Mouse (Mus musculus): ENCODE measurements around the gene Syne3. TPM values are rescaled to one million over a fixed set of nuclear protein-coding genes. Genes with fewer than 3 reads are reported as not detected.
A peak's percentile ranks its signal among the peaks of the same experiment; 100 is the strongest.

The Syne3 gene
- total RNA-seq, 2 experiments from 2014 or later = 4.1 to 4.7 TPM

DNA sequence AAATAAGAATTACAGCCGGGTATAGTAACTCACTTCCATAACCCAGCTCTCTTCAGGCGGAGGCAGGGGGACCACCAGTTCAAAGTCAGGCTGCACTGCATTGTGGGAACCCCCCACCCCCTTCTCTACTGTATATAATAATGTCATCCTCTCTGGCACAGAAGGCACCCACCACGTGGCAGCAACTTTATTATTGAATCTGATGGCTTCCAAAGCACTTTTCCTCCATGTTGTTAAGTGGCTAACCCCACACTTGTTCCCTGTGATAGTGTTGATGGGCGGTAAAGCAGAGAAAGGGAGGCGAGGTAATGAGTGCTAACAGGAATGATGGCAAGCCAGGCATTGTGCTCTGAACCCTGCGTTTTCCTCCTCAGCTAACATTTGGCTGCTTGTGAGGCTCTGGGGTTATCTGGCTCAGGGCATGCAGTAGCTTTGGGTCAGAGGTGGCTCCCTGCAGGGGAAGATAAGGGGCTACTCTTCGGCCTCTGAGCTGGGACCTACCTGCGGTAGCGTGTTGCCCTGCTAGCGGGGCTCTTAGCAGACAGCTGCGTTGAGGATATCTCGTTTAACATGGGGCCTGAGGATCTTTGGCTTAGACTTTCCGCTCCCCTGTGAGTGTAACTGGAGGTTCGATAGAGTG lies 24.6 kb upstream of the Syne3 start:
- Histone ChIP-seq H3K4me3 (peak overlapping the region; percentile 78), H3K27ac (peak overlapping the region; percentile 95; the same call in 1 of the 2 replicates)
- intact Hi-C loops (cut with DNase I) = no loop called here
- no peak for DNase-seq
- no peak for TF ChIP-seq CTCF (IDR thresholded peaks at IDR 0.05)

DNA sequence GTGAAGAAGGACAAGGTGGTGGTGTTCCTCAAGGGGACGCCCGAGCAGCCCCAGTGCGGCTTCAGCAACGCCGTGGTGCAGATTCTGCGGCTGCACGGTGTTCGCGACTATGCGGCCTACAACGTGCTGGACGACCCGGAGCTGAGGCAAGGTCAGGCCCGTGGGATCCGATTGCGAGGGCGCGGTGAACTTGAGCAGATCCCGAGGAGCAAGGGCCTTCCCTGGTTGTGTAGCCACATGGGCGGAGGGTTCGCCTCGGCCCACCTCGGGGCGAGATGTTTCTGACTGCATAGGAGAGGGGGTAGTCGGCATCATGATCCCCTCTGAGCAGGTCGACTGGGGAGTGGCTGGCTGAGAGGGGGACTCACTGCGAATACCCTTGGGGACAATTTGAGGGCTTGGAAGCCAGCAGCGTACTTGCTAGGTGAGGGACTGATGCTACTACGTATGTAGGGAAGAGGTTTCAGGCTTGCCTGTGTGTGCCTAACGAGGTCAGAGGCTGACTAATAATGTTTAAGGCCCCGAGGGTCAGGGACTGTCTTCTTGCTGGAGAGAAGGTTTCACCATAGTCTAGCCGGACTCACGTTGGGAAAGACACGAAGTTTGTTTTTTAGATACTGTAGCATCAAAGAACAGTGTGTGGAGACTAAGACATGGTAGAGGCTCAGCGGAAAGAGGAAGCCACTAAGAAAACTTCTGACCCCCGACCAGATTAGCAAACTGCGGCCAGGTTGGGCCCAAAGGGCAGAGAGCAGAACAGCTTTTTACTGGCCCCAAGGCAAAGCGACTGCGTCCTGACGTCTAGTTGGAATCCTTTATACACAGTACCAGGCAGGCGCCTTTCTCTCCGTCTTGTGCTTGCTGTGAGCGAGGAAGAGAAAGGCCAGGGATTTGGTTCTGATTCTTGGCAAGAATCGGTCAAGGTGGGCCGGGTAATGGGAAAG lies 23.5 kb upstream of the Syne3 start:
- no peak; the same call in 1 of the 2 replicates for TF ChIP-seq CTCF (IDR thresholded peaks at IDR 0.05)
- Histone ChIP-seq H3K4me3 (peak overlapping the region; percentile 78), H3K27ac (peak overlapping the region; percentile 95)
- DNase-seq = no peak
- intact Hi-C loops (cut with DNase I) = no loop called here

DNA sequence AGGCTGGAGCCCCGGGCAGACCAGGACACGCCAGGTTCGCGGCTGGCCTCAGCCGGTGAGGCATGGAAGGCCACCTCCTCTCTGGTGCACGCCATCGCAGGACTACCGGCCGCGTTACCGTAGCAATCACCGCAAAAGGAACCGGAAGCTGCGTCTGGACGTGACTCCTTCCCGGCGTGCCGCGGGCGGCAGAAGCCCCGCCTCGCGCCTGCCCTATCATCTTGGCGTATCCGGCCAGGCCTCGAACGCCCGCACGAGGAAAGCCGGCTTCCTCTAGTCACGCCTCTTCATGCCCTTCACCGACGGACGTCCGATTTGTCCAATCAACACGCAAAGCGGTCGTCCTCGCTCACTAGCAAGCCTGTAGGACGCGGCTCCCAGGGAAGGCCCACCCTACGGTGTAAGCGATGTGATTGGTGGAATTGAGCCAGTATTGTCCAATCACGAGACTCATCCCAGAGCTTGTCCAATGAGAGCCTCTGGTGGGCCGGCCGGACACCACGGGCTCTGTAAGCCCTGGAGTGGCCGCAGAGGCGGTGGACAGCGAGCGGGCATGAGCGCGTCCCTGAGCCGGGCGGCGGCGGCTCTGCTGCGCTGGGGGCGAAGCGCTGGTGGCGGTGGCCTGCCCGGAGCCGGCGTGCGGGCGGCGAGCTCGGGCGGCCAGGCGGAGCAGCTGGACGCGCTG lies 22.7 kb upstream of the Syne3 start, which contains the start of gene Glrx5:
Glrx5 (plus strand) TSS at position 542 of the 685 bp plus-strand sequence.
- intact Hi-C loops (cut with DNase I) = no loop called here
- DNase-seq = peak; percentile 99
- peak within 1 kb of the TSS; percentile 91 for H3K4me3 ChIP-seq
- TF ChIP-seq CTCF (IDR thresholded peaks at IDR 0.05) = no peak
- peak within 1 kb of the TSS; percentile 95 for H3K27ac ChIP-seq

DNA sequence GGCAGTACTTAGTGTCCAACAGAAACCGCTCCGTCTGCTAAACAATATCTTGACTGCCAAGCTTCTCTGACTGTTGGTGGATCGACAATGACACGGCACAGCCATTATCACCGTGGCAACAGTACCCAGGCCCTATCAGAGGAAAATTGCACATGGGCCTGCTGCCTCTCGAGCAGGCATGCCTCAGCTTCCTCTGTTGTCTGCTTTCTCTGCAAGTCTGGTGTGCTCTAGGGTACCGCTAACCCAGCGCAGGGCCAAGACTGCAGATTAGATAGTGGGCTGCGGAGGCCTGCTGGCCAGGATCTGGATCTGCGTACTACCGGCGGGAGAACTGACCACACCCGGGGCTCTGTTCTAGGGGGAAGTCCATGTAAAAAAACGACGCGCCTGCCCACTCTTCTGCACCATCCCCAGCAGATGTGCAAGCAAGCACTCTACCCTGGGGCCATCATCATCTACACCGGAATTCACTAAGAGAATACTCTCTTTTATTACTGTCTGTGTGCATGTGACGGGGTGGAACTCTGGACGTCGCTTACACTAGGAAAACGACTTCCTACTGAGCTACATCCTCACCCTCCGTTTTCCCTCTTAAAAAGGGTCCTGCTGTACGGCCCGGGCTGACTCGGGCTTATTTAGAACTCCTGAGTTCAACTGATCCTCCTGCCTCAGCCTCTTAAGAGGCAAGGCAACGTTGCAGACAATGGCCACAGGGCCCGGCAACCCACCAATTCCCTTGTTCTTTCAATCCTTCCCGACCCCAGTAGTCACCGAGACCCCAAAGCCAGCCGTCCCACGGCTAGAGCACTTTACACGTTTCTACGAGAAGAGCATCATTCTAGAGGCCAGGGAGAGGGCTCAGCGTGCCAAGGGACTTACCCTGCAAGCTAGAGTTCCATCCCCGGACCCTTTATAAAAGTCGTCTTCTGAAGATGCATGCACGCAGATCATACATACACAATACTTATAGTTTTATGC lies 21.8 kb upstream of the Syne3 start:
- peak overlapping the region; percentile 91 for H3K4me3 ChIP-seq
- no peak for TF ChIP-seq CTCF (IDR thresholded peaks at IDR 0.05)
- intact Hi-C loops (cut with DNase I) = no loop called here
- no peak for DNase-seq
- H3K27ac ChIP-seq = peak overlapping the region; percentile 95

DNA sequence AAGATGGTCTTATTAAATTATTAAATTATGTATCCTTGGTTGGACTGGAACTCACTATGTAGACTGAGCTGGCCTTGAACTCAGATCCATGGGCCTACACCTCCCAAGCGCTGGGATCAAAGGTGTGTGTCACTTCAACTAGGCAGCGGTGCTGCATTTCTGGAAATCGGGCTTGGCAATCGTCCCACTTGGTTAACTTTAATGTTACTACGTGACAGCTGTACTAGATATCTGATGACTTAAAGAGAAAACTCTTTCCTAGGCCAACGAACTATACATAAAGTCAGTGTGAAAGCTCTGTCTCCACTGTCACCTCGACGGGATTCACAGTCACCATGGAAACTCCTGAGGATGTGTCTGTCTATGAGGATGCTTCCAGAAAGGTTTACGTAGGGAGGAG lies 20.3 kb upstream of the Syne3 start:
- DNase-seq = no peak
- no peak for TF ChIP-seq CTCF (IDR thresholded peaks at IDR 0.05)
- Histone ChIP-seq H3K27ac (no peak overlapping the region), H3K4me3 (no peak overlapping the region)
- intact Hi-C loops (cut with DNase I) = loop anchor here (10.0 kb wide), 1 partner anchor 195 kb away; no protein-coding TSS in a partner anchor

DNA sequence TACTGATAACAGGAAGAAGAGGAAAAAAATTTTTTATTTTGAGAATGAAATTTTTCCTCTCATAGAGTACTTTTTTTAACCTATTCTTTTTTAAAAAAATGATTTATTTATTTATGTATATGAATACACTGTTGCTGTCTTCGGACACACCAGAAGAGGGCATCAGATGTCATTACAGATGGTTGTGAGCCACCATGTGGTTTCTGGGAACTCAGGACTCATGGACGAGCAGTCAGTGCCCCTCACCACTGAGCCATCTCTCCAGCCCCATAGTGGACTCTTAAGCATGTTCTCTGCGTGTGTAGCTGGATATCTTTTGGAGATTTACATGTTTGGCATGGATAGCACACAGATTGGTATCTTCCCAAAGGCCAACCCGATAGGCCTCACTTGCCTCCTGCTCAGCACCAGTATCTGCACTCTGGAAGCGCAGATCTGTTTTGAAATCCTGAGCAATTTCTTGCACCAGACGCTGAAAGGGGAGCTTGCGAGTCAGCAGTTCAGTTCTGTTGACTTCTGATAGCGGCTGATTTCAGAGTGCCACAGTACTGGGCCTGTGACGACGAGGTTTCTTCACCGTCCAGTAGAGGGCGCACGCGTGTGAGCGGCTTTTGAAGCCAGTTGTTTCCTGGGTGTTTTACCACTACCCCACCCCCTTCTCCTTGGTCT lies 17.8 kb upstream of the Syne3 start:
- intact Hi-C loops (cut with DNase I) = loop anchor here (10.0 kb wide), 1 partner anchor 193 kb away; no protein-coding TSS in a partner anchor
- H3K27ac ChIP-seq = peak overlapping the region; percentile 82
- peak; percentile 88 for DNase-seq
- peak overlapping the region; percentile 43 for H3K4me3 ChIP-seq
- peak; percentile 79 for TF ChIP-seq CTCF (IDR thresholded peaks at IDR 0.05)

DNA sequence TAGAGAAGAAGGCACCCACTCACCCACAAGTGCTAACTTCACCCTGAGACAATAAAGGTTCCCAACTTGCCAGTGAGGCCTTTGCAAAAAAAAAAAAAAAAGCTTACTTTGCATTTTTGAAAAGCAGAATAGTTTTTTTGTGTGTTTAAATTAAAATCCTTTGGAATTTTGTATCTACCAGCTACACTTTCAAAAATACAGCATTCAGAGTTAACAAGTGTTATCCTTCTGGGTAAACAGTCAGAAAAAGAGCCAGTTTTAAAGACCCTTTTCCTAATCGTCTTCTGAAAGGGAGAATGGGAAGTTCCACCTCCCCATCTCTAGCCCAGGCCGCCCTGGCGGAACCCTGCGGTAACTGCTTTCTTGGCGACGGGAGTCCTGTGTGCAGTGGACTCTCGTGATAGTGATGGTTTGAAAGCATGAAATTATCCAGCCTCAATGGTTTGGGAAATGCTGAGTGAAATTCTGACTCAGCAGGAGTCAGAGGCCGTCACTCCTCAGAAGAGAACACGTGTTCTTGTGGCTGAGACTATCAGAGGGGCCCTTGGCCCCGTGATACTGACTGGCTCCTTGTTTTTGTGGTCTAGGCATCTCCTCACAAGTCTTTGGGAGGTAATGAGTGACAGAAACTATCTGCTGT lies 16.5 kb upstream of the Syne3 start:
- intact Hi-C loops (cut with DNase I) = loop anchor here (1.0 to 10.0 kb wide), 2 partner anchors 74 to 191 kb away; no protein-coding TSS in a partner anchor
- Histone ChIP-seq H3K27ac (no peak overlapping the region), H3K4me3 (no peak overlapping the region)
- no peak for TF ChIP-seq CTCF (IDR thresholded peaks at IDR 0.05)
- no peak for DNase-seq

DNA sequence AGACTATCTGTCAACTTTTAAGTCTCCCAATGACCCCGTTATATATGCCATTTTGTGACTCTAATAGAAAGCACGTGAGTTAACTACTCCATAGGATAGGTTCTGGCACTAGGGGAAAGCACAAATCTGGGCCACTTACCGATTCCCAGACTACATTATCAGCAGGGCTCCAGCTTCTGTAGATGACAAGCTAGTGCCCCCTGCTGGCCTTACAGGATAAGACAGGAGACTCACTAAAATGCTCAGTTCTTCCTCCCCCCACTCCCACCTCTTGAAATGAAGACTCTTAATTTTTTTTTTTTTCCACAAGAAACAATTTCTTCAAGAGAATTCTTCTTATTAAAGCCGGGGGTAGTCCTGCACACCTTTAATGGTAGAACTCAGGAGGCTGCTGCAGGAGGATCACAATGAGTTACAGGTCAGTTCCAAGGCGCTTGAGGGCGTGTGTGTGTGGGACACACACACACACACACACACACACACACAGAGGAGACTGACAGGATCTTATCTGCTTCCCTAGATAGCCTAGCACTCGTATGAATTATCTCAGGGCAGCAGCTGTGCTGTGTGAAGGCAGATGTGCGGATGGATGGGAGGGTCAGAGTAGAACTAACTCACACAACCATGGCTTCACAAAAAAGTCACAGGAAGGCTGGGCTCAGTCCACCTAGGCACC lies 15.8 kb upstream of the Syne3 start:
- DNase-seq = peak; percentile 73
- peak; percentile 87 for TF ChIP-seq CTCF (IDR thresholded peaks at IDR 0.05)
- H3K27ac ChIP-seq = no peak overlapping the region
- intact Hi-C loops (cut with DNase I) = loop anchor here (1.0 to 10.0 kb wide), 2 partner anchors 73 to 191 kb away; no protein-coding TSS in a partner anchor
- H3K4me3 ChIP-seq = no peak overlapping the region

DNA sequence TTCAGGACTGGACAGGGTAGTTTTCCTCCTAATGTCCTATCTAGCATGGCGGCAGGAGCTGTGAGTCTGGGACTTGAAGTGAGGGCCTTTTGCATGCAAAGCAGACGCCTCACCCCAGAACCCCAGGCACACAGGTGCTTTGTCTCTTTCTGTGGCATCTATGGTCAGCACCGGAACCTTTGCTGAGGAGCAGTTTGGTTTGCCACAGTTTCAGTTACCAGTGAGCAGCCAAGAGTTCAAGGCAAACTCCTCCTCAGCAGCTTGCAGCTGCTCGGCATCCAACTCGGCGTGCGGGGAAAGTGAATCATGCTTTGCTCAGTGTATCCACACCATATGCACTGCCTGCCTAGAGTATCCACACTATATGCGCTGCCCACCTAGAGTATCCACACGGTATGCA lies 13.2 kb upstream of the Syne3 start:
- no peak for DNase-seq
- intact Hi-C loops (cut with DNase I) = loop anchor here (10.0 kb wide), 1 partner anchor 188 kb away; no protein-coding TSS in a partner anchor
- no peak overlapping the region for H3K4me3 ChIP-seq
- no peak overlapping the region for H3K27ac ChIP-seq
- TF ChIP-seq CTCF (IDR thresholded peaks at IDR 0.05) = no peak

DNA sequence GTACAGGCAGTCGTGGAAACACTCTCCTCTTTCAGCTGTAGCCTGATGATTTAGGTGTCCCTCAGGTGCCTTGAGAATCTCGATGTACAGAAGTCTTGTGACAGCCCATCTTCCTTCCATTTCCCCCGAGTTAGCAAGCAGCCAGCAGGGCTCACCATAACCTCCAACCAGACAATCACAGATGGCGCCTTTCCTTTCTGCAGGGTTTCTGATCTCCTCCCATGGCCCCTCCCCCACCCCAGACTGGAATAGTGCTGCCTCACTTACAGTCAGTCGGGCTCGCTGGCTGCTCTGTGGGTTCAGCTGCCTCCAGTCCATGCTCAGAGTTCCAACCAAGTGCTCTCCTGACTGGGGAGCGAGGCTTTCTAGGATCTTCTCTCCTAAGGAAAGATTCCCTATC lies 12.5 kb upstream of the Syne3 start:
- no peak for DNase-seq
- H3K4me3 ChIP-seq = no peak overlapping the region
- H3K27ac ChIP-seq = no peak overlapping the region
- intact Hi-C loops (cut with DNase I) = loop anchor here (10.0 kb wide), 1 partner anchor 187 kb away; no protein-coding TSS in a partner anchor
- TF ChIP-seq CTCF (IDR thresholded peaks at IDR 0.05) = no peak

Data from gastrocnemius, adult 2 months (tissue).